Mouse (Mus musculus): Measurements from ENCODE around the gene Ccdc155.

DNA sequence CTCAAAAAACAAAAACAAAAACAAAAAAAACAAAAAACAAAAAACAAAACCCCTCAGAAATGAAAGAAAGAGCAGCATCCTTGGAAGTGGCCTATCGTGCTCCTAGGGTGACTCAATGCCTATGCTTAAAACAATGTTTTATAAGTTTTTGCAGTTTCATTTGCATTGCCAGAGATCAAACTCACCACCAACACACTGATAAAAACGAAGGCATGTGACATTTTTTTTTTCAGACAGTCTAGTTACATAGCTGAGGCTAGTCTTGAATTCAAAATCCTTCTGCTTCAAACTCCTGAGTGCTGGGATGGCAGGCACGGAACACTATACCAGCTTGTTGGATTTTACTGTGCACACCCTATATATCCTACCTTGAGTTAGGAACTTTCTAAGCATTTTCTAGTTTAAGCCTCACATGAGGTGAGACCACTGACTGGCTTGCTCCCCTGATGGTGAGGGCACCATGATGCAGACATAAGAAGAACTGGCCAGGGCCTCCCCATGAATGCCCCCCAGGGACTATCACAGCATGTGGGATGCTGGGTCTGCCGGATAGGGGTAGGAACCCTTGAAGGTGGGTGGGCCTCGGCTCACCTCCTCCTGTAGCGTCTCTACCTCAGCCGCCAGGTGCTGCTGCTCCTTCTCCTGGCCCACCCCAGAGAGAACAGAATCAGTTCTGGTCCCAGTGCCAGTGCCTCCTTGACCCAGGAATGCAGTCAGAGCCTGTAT lies 11.9 kb downstream of the Ccdc155 start:
- TF ChIP-seq CTCF (IDR thresholded peaks at IDR 0.05; ENCODE audit: borderline replicate concordance, extremely low read depth, insufficient read depth, insufficient read length) (no peak), POLR2A (IDR thresholded peaks at IDR 0.05; ENCODE audit: borderline replicate concordance, extremely low read depth, insufficient read depth, insufficient read length, poor library complexity, severe bottlenecking) (no peak)

All from brain, embryonic 14.5 days (tissue).